In genomic region chr15:85655751-85656167, GRCm38 (mm10) we compare ENCODE assay signal across 8 mouse cellular contexts.
A peak's percentile ranks its signal among the peaks of the same experiment; 100 is the strongest.
DNase-seq lines count a peak whose midpoint lies in the region; ATAC-seq and TF ChIP-seq lines count a peak whose summit lies in the region.

No protein-coding gene starts in this region.

- no peak for ATAC-seq in cerebellum, adult (ENCODE audit: insufficient number of reproducible peaks, low FRiP score, low TSS enrichment)
- ATAC-seq in midbrain, embryonic 15.5 days (replicated peaks): peak; percentile 63
- ATAC-seq in monocyte, adult 5-6 weeks (replicated peaks; ENCODE audit: insufficient number of reproducible peaks, low FRiP score, low TSS enrichment, poor library complexity, severe bottlenecking): no peak

- H3K9ac ChIP-seq in midbrain, embryonic 15.5 days: peak overlapping the region; percentile 6; the same call in 1 of the 2 replicates

- 31% methylated on average over 6 of the region's 6 CpGs for WGBS in lung, adult 2 months
- 27% methylated on average over 6 of the region's 6 CpGs for WGBS in midbrain, embryonic 15.5 days

- TF ChIP-seq POLR2A in lung, adult 2 months (IDR thresholded peaks at IDR 0.05; ENCODE audit: borderline replicate concordance, extremely low read depth, low read depth, low read length): no peak

- no peaks in the 10 kb centered on the region for H3K36me3 ChIP-seq in midbrain, embryonic 15.5 days (replicated peaks)

- peaks cover 29% of the 10 kb centered on the region for H3K4me1 ChIP-seq in lung, adult 2 months (ENCODE audit: control insufficient read depth, insufficient read depth, low read length)
- peaks cover 49% of the 10 kb centered on the region for H3K4me1 ChIP-seq in midbrain, embryonic 15.5 days

- peak overlapping the region; percentile 96 for H3K27ac ChIP-seq in midbrain, embryonic 15.5 days

- peaks cover 27% of the 10 kb centered on the region for H3K27me3 ChIP-seq in midbrain, embryonic 15.5 days (replicated peaks)

- H3K4me3 ChIP-seq in lung, adult 2 months (replicated peaks; ENCODE audit: extremely low read depth, low read depth, low read length): peak overlapping the region; percentile 24
- H3K4me3 ChIP-seq in midbrain, embryonic 15.5 days: no peak overlapping the region

- H3K4me2 ChIP-seq in midbrain, embryonic 15.5 days: peak overlapping the region; percentile 56

- peak; percentile 77 for DNase-seq in cerebellum, adult 11-12 months
- DNase-seq in lung, adult 2 months: no peak
- DNase-seq in lung, adult 18-20 months: no peak
- DNase-seq in fibroblast of lung, adult 2 months (ENCODE audit: low read depth): peak; percentile 52
- DNase-seq in kidney, adult 18-20 months: no peak

- TF ChIP-seq CTCF in lung, adult 2 months (IDR thresholded peaks at IDR 0.05; ENCODE audit: insufficient read depth, low read length): no peak

- no peaks in the 10 kb centered on the region for H3K9me3 ChIP-seq in midbrain, embryonic 15.5 days

Comparison
In these comparisons a context has a peak if more than half of its experiments do, and no peak if none do; other contexts are left out.
1. DNase-seq: peak in cerebellum, adult 11-12 months (single experiment) and fibroblast of lung, adult 2 months (single experiment); none in lung, adult 2 months (single experiment), lung, adult 18-20 months (0 of 2) and kidney, adult 18-20 months (single experiment).